Mouse (Mus musculus) right cerebral cortex, adult 18-20 months (tissue): ENCODE data around the gene Camk2d.

Experiments
- DNase-seq: peaks from one replicate; pipeline ENCODE4 v3.0.0; 2022; ENCODE audit warnings: mixed read lengths

Gene Camk2d

GRCm38 (mm10) chr3:126596086-126596485 is at the start of gene Camk2d:
Gene Camk2d, plus strand, starts transcription at chr3:126596302.
- DNase-seq: peak; percentile 94

- no peak for DNase-seq
Measured at GRCm38 (mm10) chr3:126547941-126548340, 48.2 kb upstream of the Camk2d start.

- no peak for DNase-seq
Measured at GRCm38 (mm10) chr3:126563646-126564045, 32.5 kb upstream of the Camk2d start.

- no peak for DNase-seq
Measured at GRCm38 (mm10) chr3:126570628-126571027, 25.5 kb upstream of the Camk2d start.

GRCm38 (mm10) chr3:126572915-126573314 is 23.2 kb upstream of the Camk2d start:
- no peak for DNase-seq

- DNase-seq: no peak
Measured at GRCm38 (mm10) chr3:126575927-126576326, 20.2 kb upstream of the Camk2d start.

GRCm38 (mm10) chr3:126586134-126586533 is 10.0 kb upstream of the Camk2d start:
- no peak for DNase-seq

GRCm38 (mm10) chr3:126587477-126587876 is 8.6 kb upstream of the Camk2d start:
- no peak for DNase-seq

GRCm38 (mm10) chr3:126589556-126589955 is 6.5 kb upstream of the Camk2d start:
- DNase-seq: no peak

GRCm38 (mm10) chr3:126595456-126595855 is 646 bp upstream of the Camk2d start:
- DNase-seq: no peak

- DNase-seq: peak; percentile 80
Measured at GRCm38 (mm10) chr3:126596491-126597160, 524 bp downstream of the Camk2d start.

GRCm38 (mm10) chr3:126597161-126597595 is 1.1 kb downstream of the Camk2d start:
- DNase-seq: peak; percentile 59

GRCm38 (mm10) chr3:126597596-126598328 is 1.7 kb downstream of the Camk2d start:
- peak; percentile 23 for DNase-seq

GRCm38 (mm10) chr3:126598329-126598676 is 2.2 kb downstream of the Camk2d start:
- no peak for DNase-seq

GRCm38 (mm10) chr3:126598881-126599280 is 2.8 kb downstream of the Camk2d start:
- no peak for DNase-seq

- no peak for DNase-seq
Measured at GRCm38 (mm10) chr3:126599335-126599734, 3.2 kb downstream of the Camk2d start.

- DNase-seq: no peak
Measured at GRCm38 (mm10) chr3:126599936-126600335, 3.8 kb downstream of the Camk2d start.

- DNase-seq: peak; percentile 28
Measured at GRCm38 (mm10) chr3:126602772-126603171, 6.7 kb downstream of the Camk2d start.

- no peak for DNase-seq
Measured at GRCm38 (mm10) chr3:126604656-126605434, 8.7 kb downstream of the Camk2d start.

- DNase-seq: no peak
Measured at GRCm38 (mm10) chr3:126609310-126609709, 13.2 kb downstream of the Camk2d start.

- no peak for DNase-seq
Measured at GRCm38 (mm10) chr3:126609795-126610451, 13.8 kb downstream of the Camk2d start.

GRCm38 (mm10) chr3:126611624-126612023 is 15.5 kb downstream of the Camk2d start:
- no peak for DNase-seq
